Mouse (Mus musculus): Measurements from ENCODE around the gene Gng7. TPM values are rescaled to one million over a fixed set of nuclear protein-coding genes. Genes with fewer than 3 reads are reported as not detected.

Gene Gng7
- polyA plus RNA-seq, 1 experiment from 2014 or later: 15.3 TPM

DNA sequence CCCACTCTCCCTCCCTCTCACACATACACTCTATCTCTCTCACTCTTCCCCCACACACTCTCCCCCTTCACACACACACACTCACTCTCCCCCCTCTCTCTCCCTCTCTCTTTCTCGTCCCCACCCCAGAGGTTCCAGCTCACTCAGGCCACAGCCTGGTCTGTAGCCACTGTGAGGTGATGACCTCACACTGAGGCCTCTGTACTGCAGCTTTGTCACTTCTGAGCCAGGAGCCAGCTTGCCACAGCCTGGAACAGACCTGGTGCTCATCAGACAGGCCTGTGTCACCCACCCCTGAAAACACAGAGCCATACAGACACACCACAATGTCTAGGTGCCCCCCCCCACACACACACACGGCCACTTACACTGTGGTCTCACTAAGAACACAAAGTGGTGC lies 5.5 kb upstream of the Gng7 start:
- Histone ChIP-seq H3K36me3 (ENCODE audit: control insufficient read depth, insufficient read depth, low read length) (no peaks in the 10 kb centered on the region), H3K27me3 (replicated peaks; ENCODE audit: control insufficient read depth, insufficient read depth, low read length) (no peaks in the 10 kb centered on the region; the same call in 1 of the 2 replicates), H3K4me1 (ENCODE audit: control insufficient read depth, insufficient read depth, low read length) (peaks cover 6% of the 10 kb centered on the region; the same call in 1 of the 2 replicates), H3K4me3 (ENCODE audit: low read depth, low read length) (no peak overlapping the region), H3K9ac (ENCODE audit: low read length) (no peak overlapping the region), H3K4me2 (ENCODE audit: low read length) (no peak overlapping the region), H3K9me3 (replicated peaks; ENCODE audit: control insufficient read depth, low read length) (no peaks in the 10 kb centered on the region), H3K27ac (ENCODE audit: low read depth, low read length) (no peak overlapping the region)
- WGBS: 64% methylated on average over 2 of the region's 2 CpGs
- ATAC-seq (no peak), DNase-seq (ENCODE audit: low spot score) (no peak)

DNA sequence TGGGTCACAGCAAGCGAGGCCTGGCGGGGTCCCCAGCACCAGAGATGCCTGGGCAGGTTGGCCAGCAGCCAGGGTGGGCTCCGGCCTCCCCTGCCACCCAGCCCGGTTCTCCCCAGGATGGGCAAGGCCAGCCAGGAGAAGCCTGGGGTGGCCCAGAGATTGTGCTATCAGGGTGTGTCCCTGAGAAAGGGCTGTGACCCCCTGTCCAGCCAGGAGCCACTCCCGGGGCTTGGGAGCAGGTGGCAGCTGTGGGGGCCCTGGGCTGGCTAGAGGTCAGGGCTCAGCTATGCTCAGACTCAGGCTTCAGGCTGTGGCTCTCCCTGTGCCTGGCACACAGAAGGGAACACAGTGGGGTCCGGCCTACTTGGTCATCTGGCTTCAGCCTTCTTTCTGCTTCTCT lies 4.9 kb upstream of the Gng7 start:
- WGBS: 78% methylated on average over 6 of the region's 6 CpGs
- no peak for ATAC-seq
- Histone ChIP-seq H3K36me3 (ENCODE audit: control insufficient read depth, insufficient read depth, low read length) (no peaks in the 10 kb centered on the region), H3K4me2 (ENCODE audit: low read length) (no peak overlapping the region), H3K4me3 (ENCODE audit: low read depth, low read length) (no peak overlapping the region), H3K9ac (ENCODE audit: low read length) (no peak overlapping the region), H3K4me1 (ENCODE audit: control insufficient read depth, insufficient read depth, low read length) (peaks cover 4% of the 10 kb centered on the region; the same call in 1 of the 2 replicates), H3K9me3 (replicated peaks; ENCODE audit: control insufficient read depth, low read length) (no peaks in the 10 kb centered on the region), H3K27ac (ENCODE audit: low read depth, low read length) (no peak overlapping the region), H3K27me3 (replicated peaks; ENCODE audit: control insufficient read depth, insufficient read depth, low read length) (no peaks in the 10 kb centered on the region; the same call in 1 of the 2 replicates)
- no peak for DNase-seq (ENCODE audit: low spot score)

DNA sequence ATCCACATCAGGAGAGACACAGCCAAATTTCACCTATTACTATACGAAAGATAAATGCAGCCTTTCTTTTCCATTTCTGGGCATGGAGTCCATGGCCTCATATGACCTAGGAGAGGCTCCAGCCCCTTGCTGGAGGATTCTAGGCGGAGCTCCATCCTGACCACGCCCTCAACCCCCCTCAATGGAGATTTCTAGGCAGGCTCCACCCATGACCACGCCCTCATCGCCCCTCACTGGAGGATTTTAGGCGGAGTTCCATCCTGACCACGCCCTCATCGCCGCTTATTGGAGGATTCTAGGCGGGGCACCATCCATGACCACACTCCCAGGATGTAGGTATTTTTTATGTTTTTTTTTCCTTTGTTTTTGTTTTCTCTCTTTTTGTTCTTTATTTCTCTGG lies 3.6 kb upstream of the Gng7 start:
- ATAC-seq: no peak
- H3K4me1 ChIP-seq (ENCODE audit: control insufficient read depth, insufficient read depth, low read length): peaks cover 2% of the 10 kb centered on the region; the same call in 1 of the 2 replicates
- peak; percentile 31 for DNase-seq (ENCODE audit: low spot score)
- H3K27me3 ChIP-seq (replicated peaks; ENCODE audit: control insufficient read depth, insufficient read depth, low read length): no peaks in the 10 kb centered on the region
- no peak overlapping the region for H3K4me3 ChIP-seq (ENCODE audit: low read depth, low read length)
- H3K27ac ChIP-seq (ENCODE audit: low read depth, low read length): no peak overlapping the region
- H3K9me3 ChIP-seq (replicated peaks; ENCODE audit: control insufficient read depth, low read length): no peaks in the 10 kb centered on the region
- H3K36me3 ChIP-seq (ENCODE audit: control insufficient read depth, insufficient read depth, low read length): no peaks in the 10 kb centered on the region
- WGBS: 39% methylated on average over 10 of the region's 10 CpGs
- H3K4me2 ChIP-seq (ENCODE audit: low read length): no peak overlapping the region
- no peak overlapping the region for H3K9ac ChIP-seq (ENCODE audit: low read length)

GRCm38 (mm10) chr10:81016645-81017044 lies 1.9 kb upstream of the Gng7 start:
- H3K4me1 ChIP-seq (ENCODE audit: control insufficient read depth, insufficient read depth, low read length): peaks cover 2% of the 10 kb centered on the region; the same call in 1 of the 2 replicates
- no peak overlapping the region for H3K4me2 ChIP-seq (ENCODE audit: low read length)
- ATAC-seq: no peak
- no peaks in the 10 kb centered on the region for H3K36me3 ChIP-seq (ENCODE audit: control insufficient read depth, insufficient read depth, low read length)
- no peak overlapping the region for H3K27ac ChIP-seq (ENCODE audit: low read depth, low read length)
- WGBS: 6% methylated on average over 7 of the region's 7 CpGs
- no peak overlapping the region for H3K4me3 ChIP-seq (ENCODE audit: low read depth, low read length)
- no peaks in the 10 kb centered on the region for H3K27me3 ChIP-seq (replicated peaks; ENCODE audit: control insufficient read depth, insufficient read depth, low read length)
- DNase-seq (ENCODE audit: low spot score): peak; percentile 37
- no peak overlapping the region for H3K9ac ChIP-seq (ENCODE audit: low read length)
- H3K9me3 ChIP-seq (replicated peaks; ENCODE audit: control insufficient read depth, low read length): no peaks in the 10 kb centered on the region

DNA sequence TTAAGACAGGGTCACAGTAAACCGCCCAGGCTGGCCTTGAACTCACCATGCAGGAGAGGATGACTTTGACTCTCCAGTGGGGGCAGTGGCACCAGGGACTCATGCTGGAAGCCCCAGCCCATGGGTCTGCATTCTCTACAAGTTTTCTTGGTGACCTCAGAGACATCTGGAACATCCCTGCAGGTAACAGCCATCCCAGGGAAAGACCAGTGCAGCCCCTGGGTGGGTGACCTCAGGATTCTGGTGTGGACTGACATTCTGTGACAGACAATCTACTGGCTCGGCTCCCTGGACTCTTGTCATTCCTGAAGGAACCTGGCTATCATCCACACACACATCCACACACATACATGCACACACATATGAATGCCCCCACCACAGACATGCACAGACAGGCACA lies 921 bp upstream of the Gng7 start:
- WGBS: 82% methylated on average over 2 of the region's 2 CpGs
- ATAC-seq (no peak), DNase-seq (ENCODE audit: low spot score) (no peak)
- Histone ChIP-seq H3K4me1 (ENCODE audit: control insufficient read depth, insufficient read depth, low read length) (peaks cover 2% of the 10 kb centered on the region; the same call in 1 of the 2 replicates), H3K36me3 (ENCODE audit: control insufficient read depth, insufficient read depth, low read length) (no peaks in the 10 kb centered on the region), H3K4me3 (ENCODE audit: low read depth, low read length) (no peak overlapping the region), H3K9ac (ENCODE audit: low read length) (no peak overlapping the region), H3K4me2 (ENCODE audit: low read length) (no peak overlapping the region), H3K27ac (ENCODE audit: low read depth, low read length) (no peak overlapping the region), H3K9me3 (replicated peaks; ENCODE audit: control insufficient read depth, low read length) (no peaks in the 10 kb centered on the region), H3K27me3 (replicated peaks; ENCODE audit: control insufficient read depth, insufficient read depth, low read length) (no peaks in the 10 kb centered on the region)

GRCm38 (mm10) chr10:81010851-81011250 lies 3.9 kb downstream of the Gng7 start:
- Histone ChIP-seq H3K27ac (ENCODE audit: low read depth, low read length) (no peak overlapping the region), H3K4me1 (ENCODE audit: control insufficient read depth, insufficient read depth, low read length) (peaks cover 2% of the 10 kb centered on the region; the same call in 1 of the 2 replicates), H3K9ac (ENCODE audit: low read length) (no peak overlapping the region), H3K4me3 (ENCODE audit: low read depth, low read length) (no peak overlapping the region), H3K4me2 (ENCODE audit: low read length) (no peak overlapping the region), H3K27me3 (replicated peaks; ENCODE audit: control insufficient read depth, insufficient read depth, low read length) (no peaks in the 10 kb centered on the region), H3K9me3 (replicated peaks; ENCODE audit: control insufficient read depth, low read length) (no peaks in the 10 kb centered on the region), H3K36me3 (ENCODE audit: control insufficient read depth, insufficient read depth, low read length) (no peaks in the 10 kb centered on the region)
- no peak for ATAC-seq
- WGBS: 52% methylated on average over 6 of the region's 6 CpGs
- DNase-seq (ENCODE audit: low spot score): no peak

GRCm38 (mm10) chr10:81007240-81007639 lies 7.5 kb downstream of the Gng7 start:
- no peaks in the 10 kb centered on the region for H3K9me3 ChIP-seq (replicated peaks; ENCODE audit: control insufficient read depth, low read length)
- H3K4me2 ChIP-seq (ENCODE audit: low read length): no peak overlapping the region
- no peaks in the 10 kb centered on the region for H3K36me3 ChIP-seq (ENCODE audit: control insufficient read depth, insufficient read depth, low read length)
- WGBS: 40% methylated on average over 7 of the region's 7 CpGs
- no peaks in the 10 kb centered on the region for H3K27me3 ChIP-seq (replicated peaks; ENCODE audit: control insufficient read depth, insufficient read depth, low read length)
- ATAC-seq (no peak), DNase-seq (ENCODE audit: low spot score) (no peak)
- no peak overlapping the region for H3K4me3 ChIP-seq (ENCODE audit: low read depth, low read length)
- no peaks in the 10 kb centered on the region for H3K4me1 ChIP-seq (ENCODE audit: control insufficient read depth, insufficient read depth, low read length)
- H3K27ac ChIP-seq (ENCODE audit: low read depth, low read length): no peak overlapping the region
- H3K9ac ChIP-seq (ENCODE audit: low read length): no peak overlapping the region

- Histone ChIP-seq H3K4me1 (ENCODE audit: control insufficient read depth, insufficient read depth, low read length) (peaks cover under 1% of the 10 kb centered on the region), H3K9ac (ENCODE audit: low read length) (no peak overlapping the region), H3K36me3 (ENCODE audit: control insufficient read depth, insufficient read depth, low read length) (no peaks in the 10 kb centered on the region), H3K9me3 (replicated peaks; ENCODE audit: control insufficient read depth, low read length) (no peaks in the 10 kb centered on the region), H3K4me2 (ENCODE audit: low read length) (no peak overlapping the region), H3K27ac (ENCODE audit: low read depth, low read length) (no peak overlapping the region), H3K4me3 (ENCODE audit: low read depth, low read length) (no peak overlapping the region), H3K27me3 (replicated peaks; ENCODE audit: control insufficient read depth, insufficient read depth, low read length) (no peaks in the 10 kb centered on the region)
- ATAC-seq (no peak), DNase-seq (ENCODE audit: low spot score) (no peak)
- 89% methylated on average over 7 of the region's 7 CpGs for WGBS
These were observed 8.6 kb downstream of the Gng7 start for GRCm38 (mm10) chr10:81006005-81006677.

- no peaks in the 10 kb centered on the region for H3K36me3 ChIP-seq (ENCODE audit: control insufficient read depth, insufficient read depth, low read length)
- no peak overlapping the region for H3K9ac ChIP-seq (ENCODE audit: low read length)
- WGBS: 30% methylated on average over 10 of the region's 10 CpGs
- no peak overlapping the region for H3K27ac ChIP-seq (ENCODE audit: low read depth, low read length)
- DNase-seq (ENCODE audit: low spot score): peak; percentile 65
- peak overlapping the region; percentile 12; the same call in 1 of the 2 replicates for H3K4me2 ChIP-seq (ENCODE audit: low read length)
- peaks cover 6% of the 10 kb centered on the region for H3K4me1 ChIP-seq (ENCODE audit: control insufficient read depth, insufficient read depth, low read length)
- no peaks in the 10 kb centered on the region for H3K9me3 ChIP-seq (replicated peaks; ENCODE audit: control insufficient read depth, low read length)
- H3K4me3 ChIP-seq (ENCODE audit: low read depth, low read length): no peak overlapping the region
- peak; percentile 27; the same call in 1 of the 2 replicates for ATAC-seq
- no peaks in the 10 kb centered on the region for H3K27me3 ChIP-seq (replicated peaks; ENCODE audit: control insufficient read depth, insufficient read depth, low read length)
These were observed 13.6 kb downstream of the Gng7 start for GRCm38 (mm10) chr10:81001161-81001560.
